Mouse (Mus musculus) hindbrain, postnatal 0 days (tissue): ENCODE results near the gene Limch1. TPM values are rescaled to one million over a fixed set of nuclear protein-coding genes. Genes with fewer than 3 reads are reported as not detected.

Source experiments
- ATAC-seq: fragments of 200-750 bp; cut with Nextera tagmentation; 2 replicates; pipeline ENCODE4 v1.8.0; 2017; ENCODE audit warnings: mild to moderate bottlenecking, moderate TSS enrichment, moderate library complexity
- DNase-seq: peaks from one replicate; pipeline ENCODE4 v3.0.0-alpha.2; 2015; ENCODE audit warnings: low spot score
- H3K27ac ChIP-seq: fragments of 300-500 bp; sonication (generic); 2 replicates; pipeline ENCODE4 v1.5.1; 2014; ENCODE audit warnings: mild to moderate bottlenecking
- H3K27me3 ChIP-seq: fragments of 300-500 bp; sonication (generic); 2 replicates; pipeline ENCODE4 v1.6.1; 2014; ENCODE audit warnings: low read length, mixed read lengths; ENCODE audit not compliant: insufficient read depth
- H3K36me3 ChIP-seq: fragments of 300-500 bp; sonication (generic); 2 replicates; pipeline ENCODE4 v1.6.1; 2014; ENCODE audit warnings: low read length, mixed read lengths; ENCODE audit not compliant: insufficient read depth
- H3K4me1 ChIP-seq: fragments of 300-500 bp; sonication (generic); 2 replicates; pipeline ENCODE4 v1.6.1; 2014; ENCODE audit warnings: antibody characterized with exemption, low read length, mixed read lengths; ENCODE audit not compliant: insufficient read depth
- H3K4me2 ChIP-seq: fragments of 300-500 bp; sonication (generic); 2 replicates; pipeline ENCODE4 v1.6.1; 2014; ENCODE audit warnings: low read depth, mild to moderate bottlenecking, low read length, moderate library complexity, mixed read lengths
- H3K4me3 ChIP-seq: fragments of 300-500 bp; sonication (generic); 2 replicates; pipeline ENCODE4 v1.5.1; 2014; ENCODE audit warnings: low read length
- H3K9ac ChIP-seq: fragments of 300-500 bp; sonication (generic); replicated peaks from 2 replicates; pipeline ENCODE4 v1.6.1; 2014; ENCODE audit warnings: mild to moderate bottlenecking, low read length, moderate library complexity, mixed read lengths
- H3K9me3 ChIP-seq: fragments of 300-500 bp; sonication (generic); 2 replicates; pipeline ENCODE4 v1.6.1; 2016; ENCODE audit warnings: low read length, mixed read lengths
- CTCF ChIP-seq: IDR thresholded peaks from 2 replicates; pipeline ENCODE4 v1.5.1; 2016; ENCODE audit warnings: antibody characterized with exemption, control low read depth, low read depth
- WGBS: fragments of 180-500 bp; shearing (Covaris S2); extraction: QIAGEN DNeasy Blood & Tissue Kit; methylation state at CpG from one replicate; pipeline ENCODE4 v1.1.7; 2014; 5-methylcytosine and 5-hydroxymethylcytosine counted together
- polyA plus RNA-seq: library from polyadenylated mRNA; unstranded; fragments of >200 nt; fragmentation: Nextera tagmentation; extraction: Ambion mirVana; gene quantifications from 2 replicates; pipeline ENCODE4 v1.2.1, GENCODE M21; 2015
- total RNA-seq: library from RNA; depleted of rRNA; stranded (reverse); fragments of >200 nt; gene quantifications from 2 replicates; pipeline ENCODE4 v1.2.3, GENCODE M21; 2014

Gene Limch1
- total and polyA plus RNA-seq, 2 experiments from 2014 or later: 50.4 to 72.4 TPM

- Histone ChIP-seq H3K27me3 (no peaks in the 10 kb centered on the region), H3K4me2 (no peak overlapping the region), H3K36me3 (no peaks in the 10 kb centered on the region; the same call in 1 of the 2 replicates), H3K4me3 (no peak overlapping the region), H3K9me3 (no peaks in the 10 kb centered on the region), H3K4me1 (no peaks in the 10 kb centered on the region), H3K9ac (no peak overlapping the region), H3K27ac (peak overlapping the region; percentile 52; the same call in 1 of the 2 replicates)
- WGBS: 63% methylated on average over 16 of the region's 16 CpGs
- TF ChIP-seq CTCF: no peak
- ATAC-seq (peak; percentile 76; the same call in 1 of the 2 replicates), DNase-seq (peak; percentile 71)
Measured at GRCm38 (mm10) chr5:67011043-67011870, 265.6 kb downstream of the Limch1 start.

GRCm38 (mm10) chr5:67011985-67012384 is 266.4 kb downstream of the Limch1 start:
- Histone ChIP-seq H3K27ac (peak overlapping the region; percentile 51; the same call in 1 of the 2 replicates), H3K9ac (no peak overlapping the region), H3K9me3 (no peaks in the 10 kb centered on the region), H3K4me2 (no peak overlapping the region), H3K4me1 (no peaks in the 10 kb centered on the region), H3K4me3 (no peak overlapping the region), H3K27me3 (no peaks in the 10 kb centered on the region), H3K36me3 (no peaks in the 10 kb centered on the region; the same call in 1 of the 2 replicates)
- DNase-seq (no peak), ATAC-seq (no peak)
- TF ChIP-seq CTCF: no peak
- WGBS: 58% methylated on average over 4 of the region's 4 CpGs

- ATAC-seq (no peak), DNase-seq (no peak)
- no peak overlapping the region for H3K9ac ChIP-seq
- H3K36me3 ChIP-seq: peaks cover 3% of the 10 kb centered on the region; the same call in 1 of the 2 replicates
- no peak for TF ChIP-seq CTCF
- H3K4me2 ChIP-seq: no peak overlapping the region
- WGBS: 80% methylated on average over 3 of the region's 3 CpGs
- H3K27ac ChIP-seq: no peak overlapping the region
- H3K4me3 ChIP-seq: no peak overlapping the region
- no peaks in the 10 kb centered on the region for H3K9me3 ChIP-seq
- H3K4me1 ChIP-seq: no peaks in the 10 kb centered on the region
- H3K27me3 ChIP-seq: no peaks in the 10 kb centered on the region
Measured at GRCm38 (mm10) chr5:67013926-67014325, 268.3 kb downstream of the Limch1 start.

- Histone ChIP-seq H3K4me3 (no peak overlapping the region), H3K9ac (no peak overlapping the region), H3K27me3 (no peaks in the 10 kb centered on the region), H3K4me2 (no peak overlapping the region), H3K27ac (no peak overlapping the region), H3K9me3 (no peaks in the 10 kb centered on the region), H3K4me1 (no peaks in the 10 kb centered on the region), H3K36me3 (peaks cover 3% of the 10 kb centered on the region; the same call in 1 of the 2 replicates)
- peak; percentile 77 for ATAC-seq
- DNase-seq: peak; percentile 88
- 10% methylated on average over 7 of the region's 7 CpGs for WGBS
- peak; percentile 95 for TF ChIP-seq CTCF
Measured at GRCm38 (mm10) chr5:67016450-67016849, 270.8 kb downstream of the Limch1 start.

GRCm38 (mm10) chr5:67024459-67025050 is 278.9 kb downstream of the Limch1 start:
- DNase-seq (peak; percentile 48), ATAC-seq (no peak)
- no peak for TF ChIP-seq CTCF
- no peaks in the 10 kb centered on the region for H3K9me3 ChIP-seq
- H3K27ac ChIP-seq: no peak overlapping the region
- peaks cover 4% of the 10 kb centered on the region; the same call in 1 of the 2 replicates for H3K36me3 ChIP-seq
- H3K4me3 ChIP-seq: no peak overlapping the region
- H3K4me1 ChIP-seq: 0 out of 2 replicates have a peak, but pooled peaks cover 5% of the 10 kb centered on the region
- H3K9ac ChIP-seq: no peak overlapping the region
- WGBS: 53% methylated on average over 10 of the region's 10 CpGs
- no peak overlapping the region for H3K4me2 ChIP-seq
- H3K27me3 ChIP-seq: no peaks in the 10 kb centered on the region

GRCm38 (mm10) chr5:67025095-67025494 is 279.5 kb downstream of the Limch1 start:
- Histone ChIP-seq H3K9ac (no peak overlapping the region), H3K9me3 (no peaks in the 10 kb centered on the region), H3K27ac (no peak overlapping the region), H3K36me3 (peaks cover 4% of the 10 kb centered on the region; the same call in 1 of the 2 replicates), H3K4me2 (no peak overlapping the region), H3K27me3 (no peaks in the 10 kb centered on the region), H3K4me1 (0 out of 2 replicates have a peak, but pooled peaks cover 5% of the 10 kb centered on the region), H3K4me3 (no peak overlapping the region)
- no peak for TF ChIP-seq CTCF
- ATAC-seq (no peak), DNase-seq (no peak)
- 68% methylated on average over 8 of the region's 8 CpGs for WGBS
